In genomic region chr9:103108943-103109670, GRCm38 (mm10) we compare ENCODE assay signal across 8 mouse cellular contexts. TPM values are rescaled to one million over a fixed set of nuclear protein-coding genes. Genes with fewer than 3 reads are reported as not detected.
DNase-seq lines count a peak whose midpoint lies in the region; ATAC-seq and TF ChIP-seq lines count a peak whose summit lies in the region.

No protein-coding gene starts in this region.

- no peaks in the 10 kb centered on the region for H3K9me3 ChIP-seq in heart, embryonic 14.5 days (ENCODE audit: control insufficient read depth, low read length)
- no peaks in the 10 kb centered on the region for H3K9me3 ChIP-seq in hindbrain, embryonic 12.5 days (replicated peaks)
- H3K9me3 ChIP-seq in midbrain, embryonic 13.5 days = no peaks in the 10 kb centered on the region

- ATAC-seq in heart, embryonic 14.5 days (ENCODE audit: insufficient number of reproducible peaks, insufficient read depth, low FRiP score, low read depth) = no peak
- no peak for ATAC-seq in hindbrain, embryonic 12.5 days (ENCODE audit: low FRiP score)
- no peak for ATAC-seq in midbrain, embryonic 13.5 days

- TF ChIP-seq POLR2A in bone marrow macrophage, adult 2 months (IDR thresholded peaks at IDR 0.05; ENCODE audit: borderline replicate concordance, low read depth, low read length) = no peak

- H3K27ac ChIP-seq in heart, embryonic 14.5 days (replicated peaks in 1 of 2; ENCODE audit: control insufficient read depth in 1 of 2, insufficient read depth in 1 of 2, low read depth in 2 of 2, low read length in 2 of 2) = no peak overlapping the region
- H3K27ac ChIP-seq in bone marrow macrophage, adult 2 months (ENCODE audit: insufficient read depth, low read depth, low read length) = peak overlapping the region; percentile 43; the same call in 1 of the 2 replicates
- H3K27ac ChIP-seq in hindbrain, embryonic 12.5 days = peak overlapping the region; percentile 57; the same call in 1 of the 2 replicates
- peak overlapping the region; percentile 30; the same call in 1 of the 2 replicates for H3K27ac ChIP-seq in midbrain, embryonic 13.5 days

- WGBS in heart, embryonic 14.5 days = 33% methylated on average over 18 of the region's 18 CpGs
- 40% methylated on average over 18 of the region's 18 CpGs for WGBS in hindbrain, embryonic 12.5 days
- WGBS in midbrain, embryonic 13.5 days = 41% methylated on average over 18 of the region's 18 CpGs

- H3K36me3 ChIP-seq in heart, embryonic 14.5 days (ENCODE audit: control insufficient read depth, insufficient read depth, low read length) = no peaks in the 10 kb centered on the region
- H3K36me3 ChIP-seq in hindbrain, embryonic 12.5 days = no peaks in the 10 kb centered on the region
- H3K36me3 ChIP-seq in midbrain, embryonic 13.5 days = no peaks in the 10 kb centered on the region

- peaks cover 7 to 14% of the 10 kb centered on the region in 2 experiments; a peak in 3 of 4 replicates for H3K4me1 ChIP-seq in heart, embryonic 14.5 days (ENCODE audit: control insufficient read depth in 2 of 2, insufficient read depth in 2 of 2, low read length in 2 of 2)
- peaks cover 13% of the 10 kb centered on the region for H3K4me1 ChIP-seq in bone marrow macrophage, adult 2 months (ENCODE audit: control insufficient read depth, insufficient read depth, low read length)
- H3K4me1 ChIP-seq in hindbrain, embryonic 12.5 days = peaks cover 41% of the 10 kb centered on the region
- peaks cover 35% of the 10 kb centered on the region for H3K4me1 ChIP-seq in midbrain, embryonic 13.5 days (replicated peaks)

- no peak for TF ChIP-seq CTCF in bone marrow macrophage, adult 2 months (IDR thresholded peaks at IDR 0.05; ENCODE audit: low read depth, low read length)

- peaks cover 41% of the 10 kb centered on the region for H3K27me3 ChIP-seq in heart, embryonic 14.5 days (ENCODE audit: control insufficient read depth, insufficient read depth, low read length)
- H3K27me3 ChIP-seq in hindbrain, embryonic 12.5 days = peaks cover 20% of the 10 kb centered on the region
- H3K27me3 ChIP-seq in midbrain, embryonic 13.5 days = 0 out of 2 replicates have a peak, but pooled peaks cover 3% of the 10 kb centered on the region

- H3K4me3 ChIP-seq in heart, embryonic 14.5 days (ENCODE audit: control insufficient read depth in 1 of 2, insufficient read depth in 1 of 2, low read depth in 1 of 2, low read length in 2 of 2) = peak overlapping the region; percentile 45 to 51
- peak overlapping the region; percentile 79 for H3K4me3 ChIP-seq in bone marrow macrophage, adult 2 months (ENCODE audit: insufficient read depth, low read length)
- peak overlapping the region; percentile 42 for H3K4me3 ChIP-seq in hindbrain, embryonic 12.5 days
- H3K4me3 ChIP-seq in midbrain, embryonic 13.5 days (replicated peaks) = peak overlapping the region; percentile 45

- H3K4me2 ChIP-seq in heart, embryonic 14.5 days (ENCODE audit: low read length) = peak overlapping the region; percentile 71
- H3K4me2 ChIP-seq in hindbrain, embryonic 12.5 days (replicated peaks) = peak overlapping the region; percentile 65
- peak overlapping the region; percentile 70 for H3K4me2 ChIP-seq in midbrain, embryonic 13.5 days (replicated peaks)

- peak overlapping the region; percentile 74 for H3K9ac ChIP-seq in heart, embryonic 14.5 days (ENCODE audit: low read length)
- peak overlapping the region; percentile 64 for H3K9ac ChIP-seq in hindbrain, embryonic 12.5 days
- H3K9ac ChIP-seq in midbrain, embryonic 13.5 days (replicated peaks) = peak overlapping the region; percentile 54; the same call in 1 of the 2 replicates

- DNase-seq in heart, postnatal 4 days = no peak
- DNase-seq in embryo, embryonic 10.5 days (ENCODE audit: low spot score) = no peak
- DNase-seq in embryo, embryonic 11 days = no peak
- no peak for DNase-seq in thymus, postnatal 25 days

RNA-seq across cellular contexts. Expression of gene Rab6b, which starts 2.5 kb away (rescaled TPM):
- polyA plus RNA-seq in heart, embryonic 14.5 days (2014; fragmentation: Nextera tagmentation; extraction: Ambion mirVana) = 1.0 and 1.5 TPM in 2 replicates
- total RNA-seq in heart, postnatal 4 days (2021) = 1 to 10 TPM; 1.3 to 1.4 TPM
- 11.1 and 11.4 TPM in 2 replicates for polyA plus RNA-seq in bone marrow macrophage, adult 2 months (2012; ENCODE audit: insufficient read depth, insufficient read length, missing spikeins)
- polyA plus RNA-seq in hindbrain, embryonic 12.5 days (2016; fragmentation: Nextera tagmentation; extraction: Ambion mirVana) = 58.0 and 62.5 TPM in 2 replicates
- 58.9 and 64.2 TPM in 2 replicates for polyA plus RNA-seq in midbrain, embryonic 13.5 days (2015; fragmentation: Nextera tagmentation; extraction: Ambion mirVana)

Comparison
In these comparisons a context has a peak if more than half of its experiments do, and no peak if none do; other contexts are left out.
1. H3K27ac ChIP-seq: peak in bone marrow macrophage, adult 2 months (single experiment), hindbrain, embryonic 12.5 days (single experiment) and midbrain, embryonic 13.5 days (single experiment); none in heart, embryonic 14.5 days (0 of 2).
2. Peak in every context shown above with its lines, with median percentiles within 50 percentile points of each other: H3K4me2 ChIP-seq, H3K4me3 ChIP-seq and H3K9ac ChIP-seq.